Mouse (Mus musculus) E14TG2a.4 (cell line): Measurements from ENCODE around the gene Ednrb.

Experiments used
- H3K27me3 ChIP-seq: 2 replicates; pipeline ENCODE4 v1.6.1; 2014; ENCODE audit warnings: low read length, control low read depth; ENCODE audit not compliant: insufficient read depth
- H3K36me3 ChIP-seq: 2 replicates; pipeline ENCODE4 v1.6.1; 2014; ENCODE audit warnings: low read length, control low read depth; ENCODE audit not compliant: insufficient read depth
- H3K4me1 ChIP-seq: replicated peaks from 2 replicates; pipeline ENCODE4 v1.6.1; 2014; ENCODE audit warnings: low read depth, low read length, control low read depth
- H3K4me3 ChIP-seq: replicated peaks from 2 replicates; pipeline ENCODE4 v1.5.1; 2014; ENCODE audit warnings: mild to moderate bottlenecking, low read length
- H3K9me3 ChIP-seq: 2 replicates; pipeline ENCODE4 v1.6.1; 2014; ENCODE audit warnings: low read length, control low read depth
- CTCF ChIP-seq: conservative IDR thresholded peaks from 2 replicates; pipeline ENCODE4 v1.5.1; 2014; ENCODE audit warnings: low read length
- NANOG ChIP-seq: IDR thresholded peaks from 2 replicates; pipeline ENCODE4 v1.6.1; 2014; ENCODE audit warnings: borderline replicate concordance, low read length, mixed read lengths
- POU5F1 ChIP-seq: IDR thresholded peaks from 2 replicates; pipeline ENCODE4 v1.6.1; 2014; ENCODE audit warnings: low read length, borderline replicate concordance

Gene Ednrb

GRCm38 (mm10) chr14:103814015-103814691, 30.0 kb downstream of the Ednrb start:
- no peaks in the 10 kb centered on the region for H3K27me3 ChIP-seq
- no peak overlapping the region for H3K4me3 ChIP-seq
- H3K4me1 ChIP-seq = 0 out of 2 replicates have a peak, but pooled peaks cover 3% of the 10 kb centered on the region
- no peaks in the 10 kb centered on the region for H3K36me3 ChIP-seq
- TF ChIP-seq CTCF = no peak
- peaks cover 3% of the 10 kb centered on the region; the same call in 1 of the 2 replicates for H3K9me3 ChIP-seq

- Histone ChIP-seq H3K4me1 (0 out of 2 replicates have a peak, but pooled peaks cover 3% of the 10 kb centered on the region), H3K9me3 (peaks cover 3% of the 10 kb centered on the region; the same call in 1 of the 2 replicates), H3K36me3 (no peaks in the 10 kb centered on the region), H3K4me3 (no peak overlapping the region), H3K27me3 (no peaks in the 10 kb centered on the region)
- TF ChIP-seq POU5F1 (no peak), CTCF (no peak), NANOG (no peak)
Observed at GRCm38 (mm10) chr14:103813246-103813645, 31.0 kb downstream of the Ednrb start.

GRCm38 (mm10) chr14:103811291-103811690, 32.9 kb downstream of the Ednrb start:
- Histone ChIP-seq H3K4me1 (0 out of 2 replicates have a peak, but pooled peaks cover 3% of the 10 kb centered on the region), H3K27me3 (no peaks in the 10 kb centered on the region), H3K36me3 (no peaks in the 10 kb centered on the region), H3K4me3 (no peak overlapping the region), H3K9me3 (peaks cover 3% of the 10 kb centered on the region; the same call in 1 of the 2 replicates)
- no peak for TF ChIP-seq POU5F1
- no peak for TF ChIP-seq NANOG
- no peak for TF ChIP-seq CTCF

GRCm38 (mm10) chr14:103803907-103804659, 40.1 kb downstream of the Ednrb start:
- Histone ChIP-seq H3K27me3 (no peaks in the 10 kb centered on the region), H3K9me3 (no peaks in the 10 kb centered on the region), H3K4me3 (no peak overlapping the region), H3K4me1 (no peaks in the 10 kb centered on the region), H3K36me3 (no peaks in the 10 kb centered on the region)
- TF ChIP-seq POU5F1 (no peak), CTCF (no peak)

GRCm38 (mm10) chr14:103797123-103797522, 47.1 kb downstream of the Ednrb start:
- H3K4me3 ChIP-seq = no peak overlapping the region
- no peaks in the 10 kb centered on the region for H3K27me3 ChIP-seq
- no peaks in the 10 kb centered on the region for H3K36me3 ChIP-seq
- TF ChIP-seq NANOG = no peak
- no peak for TF ChIP-seq POU5F1
- no peak for TF ChIP-seq CTCF
- no peaks in the 10 kb centered on the region for H3K4me1 ChIP-seq
- H3K9me3 ChIP-seq = no peaks in the 10 kb centered on the region

DNA sequence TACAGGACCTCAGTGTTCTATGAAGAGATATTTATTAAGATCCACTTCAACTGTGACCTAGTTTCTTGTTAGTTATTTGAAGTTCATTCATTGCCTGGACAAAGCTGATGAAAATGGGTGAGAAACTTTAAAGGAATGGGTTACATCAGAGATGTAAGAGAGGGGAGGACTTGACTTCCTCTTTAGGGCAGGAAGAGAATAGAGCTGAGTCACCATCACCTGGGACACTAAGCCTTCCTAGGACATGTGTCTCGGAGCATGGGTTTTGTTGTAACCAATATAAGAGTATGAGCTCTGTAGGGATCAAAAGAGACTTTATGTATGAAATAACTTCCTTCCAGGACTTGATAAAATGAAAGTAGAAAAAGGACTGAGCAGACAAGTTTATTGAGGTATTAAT, 48.6 kb downstream of the Ednrb start:
- no peak overlapping the region for H3K4me3 ChIP-seq
- H3K9me3 ChIP-seq = no peaks in the 10 kb centered on the region
- no peaks in the 10 kb centered on the region for H3K36me3 ChIP-seq
- TF ChIP-seq POU5F1 (no peak), NANOG (no peak), CTCF (no peak)
- H3K4me1 ChIP-seq = no peaks in the 10 kb centered on the region
- no peaks in the 10 kb centered on the region for H3K27me3 ChIP-seq

- Histone ChIP-seq H3K4me3 (no peak overlapping the region), H3K36me3 (no peaks in the 10 kb centered on the region), H3K4me1 (no peaks in the 10 kb centered on the region), H3K9me3 (no peaks in the 10 kb centered on the region), H3K27me3 (no peaks in the 10 kb centered on the region)
- TF ChIP-seq CTCF (no peak), NANOG (no peak), POU5F1 (no peak)
Observed at GRCm38 (mm10) chr14:103793409-103793808, 50.8 kb downstream of the Ednrb start.

GRCm38 (mm10) chr14:103792726-103793125, 51.5 kb downstream of the Ednrb start:
- Histone ChIP-seq H3K9me3 (no peaks in the 10 kb centered on the region), H3K4me1 (no peaks in the 10 kb centered on the region), H3K27me3 (no peaks in the 10 kb centered on the region), H3K36me3 (no peaks in the 10 kb centered on the region), H3K4me3 (no peak overlapping the region)
- no peak for TF ChIP-seq CTCF
- no peak for TF ChIP-seq POU5F1
- no peak for TF ChIP-seq NANOG

DNA sequence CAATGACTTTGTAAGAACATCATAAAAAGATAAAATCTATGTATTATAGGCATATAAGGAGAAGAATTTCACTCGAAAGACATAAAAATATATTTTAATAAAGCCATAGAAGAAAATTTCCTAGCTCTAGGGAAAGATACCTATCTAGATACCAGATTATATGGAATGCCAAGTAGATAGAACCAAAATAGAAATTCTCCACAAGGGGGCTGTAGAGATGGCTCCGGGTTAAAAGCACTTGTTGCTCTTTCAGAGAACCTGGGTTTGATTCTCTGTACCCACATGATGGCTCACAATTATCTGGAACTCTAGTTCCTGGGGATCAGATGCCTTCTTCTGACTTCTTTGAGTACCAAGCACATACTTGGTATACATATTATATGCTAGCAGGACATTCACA, 56.7 kb downstream of the Ednrb start:
- no peaks in the 10 kb centered on the region for H3K9me3 ChIP-seq
- no peaks in the 10 kb centered on the region for H3K4me1 ChIP-seq
- H3K36me3 ChIP-seq = no peaks in the 10 kb centered on the region
- no peaks in the 10 kb centered on the region for H3K27me3 ChIP-seq
- no peak for TF ChIP-seq POU5F1
- TF ChIP-seq NANOG = no peak
- peak; percentile 16; the same call in 1 of the 2 replicates for TF ChIP-seq CTCF
- H3K4me3 ChIP-seq = no peak overlapping the region
